Mouse (Mus musculus): Measurements from ENCODE around the gene Tmem177. TPM values are rescaled to one million over a fixed set of nuclear protein-coding genes. Genes with fewer than 3 reads are reported as not detected.

Gene Tmem177
- 4.4 TPM in 2 replicates for polyA plus RNA-seq (2015; fragmentation: Nextera tagmentation; extraction: Ambion mirVana)

DNA sequence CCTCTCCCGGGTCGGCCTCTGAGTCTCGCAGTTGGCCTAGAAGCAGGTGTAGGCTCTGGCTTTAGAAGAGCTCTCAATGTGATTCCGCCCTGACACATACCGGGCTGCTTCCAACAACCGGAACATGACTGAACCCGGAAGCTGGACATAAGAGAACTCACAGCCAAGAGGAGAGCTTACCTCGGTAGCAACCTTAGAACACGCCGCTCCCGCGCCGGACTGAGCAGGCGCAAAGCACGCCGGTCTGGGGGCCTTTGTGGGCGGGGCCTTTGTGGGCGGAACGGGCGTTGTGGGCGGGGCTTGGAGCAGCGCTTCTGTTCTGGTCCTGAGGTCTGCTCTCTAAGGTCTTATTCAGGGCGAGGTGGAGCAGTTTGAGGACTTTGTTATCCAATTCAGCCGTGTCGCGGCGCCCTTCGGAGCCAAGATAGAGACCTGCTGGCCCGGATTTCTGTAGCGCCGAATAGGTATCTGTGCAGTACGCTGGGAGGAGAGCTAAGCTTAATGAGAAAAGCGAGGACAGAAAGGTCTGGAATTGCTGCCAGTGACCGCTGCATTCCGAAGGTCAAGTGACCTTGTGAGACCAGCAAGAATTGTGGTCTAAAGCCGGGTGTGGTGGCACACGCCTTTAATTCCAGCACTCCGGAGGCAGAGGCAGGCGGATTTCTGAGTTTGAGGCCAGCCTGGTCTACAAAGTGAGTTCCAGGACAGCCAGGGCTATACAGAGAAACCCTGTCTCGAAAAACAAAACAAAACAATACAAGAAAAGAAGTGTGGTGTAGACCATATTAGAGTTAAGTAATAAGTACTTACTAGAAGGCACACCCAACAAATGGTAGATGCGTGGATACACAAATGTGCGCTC, at the start of gene Tmem177:
Gene Tmem177, minus strand, starts transcription at position 256 of the 862 bp plus-strand sequence.
- Histone ChIP-seq H3K9ac (peak within 1 kb of the TSS; percentile 80), H3K9me3 (replicated peaks) (no peaks in the 10 kb centered on the region), H3K4me2 (peak within 1 kb of the TSS; percentile 80), H3K4me3 (replicated peaks) (peak within 1 kb of the TSS; percentile 71), H3K27ac (peak within 1 kb of the TSS; percentile 78), H3K4me1 (replicated peaks) (peaks cover 35% of the 10 kb centered on the region), H3K27me3 (no peaks in the 10 kb centered on the region), H3K36me3 (peaks cover 14% of the 10 kb centered on the region; the same call in 1 of the 2 replicates)
- WGBS (ENCODE audit: insufficient replicate concordance) = 9% methylated on average over 42 of the region's 42 CpGs
- ATAC-seq (ENCODE audit: low read depth) = peak; percentile 97
- DNase-seq = peak; percentile 97

- no peaks in the 10 kb centered on the region for H3K27me3 ChIP-seq
- DNase-seq = no peak
- H3K9ac ChIP-seq = no peak overlapping the region
- no peaks in the 10 kb centered on the region for H3K36me3 ChIP-seq
- H3K4me2 ChIP-seq = no peak overlapping the region
- ATAC-seq (ENCODE audit: low read depth) = no peak
- no peak overlapping the region for H3K27ac ChIP-seq
- H3K9me3 ChIP-seq (replicated peaks) = no peaks in the 10 kb centered on the region
- H3K4me3 ChIP-seq (replicated peaks) = no peak overlapping the region
- 50% methylated on average over 7 of the region's 7 CpGs for WGBS (ENCODE audit: insufficient replicate concordance)
- H3K4me1 ChIP-seq (replicated peaks) = no peaks in the 10 kb centered on the region
These were observed 46.9 kb upstream of the Tmem177 start for GRCm38 (mm10) chr1:119959920-119960319.

DNA sequence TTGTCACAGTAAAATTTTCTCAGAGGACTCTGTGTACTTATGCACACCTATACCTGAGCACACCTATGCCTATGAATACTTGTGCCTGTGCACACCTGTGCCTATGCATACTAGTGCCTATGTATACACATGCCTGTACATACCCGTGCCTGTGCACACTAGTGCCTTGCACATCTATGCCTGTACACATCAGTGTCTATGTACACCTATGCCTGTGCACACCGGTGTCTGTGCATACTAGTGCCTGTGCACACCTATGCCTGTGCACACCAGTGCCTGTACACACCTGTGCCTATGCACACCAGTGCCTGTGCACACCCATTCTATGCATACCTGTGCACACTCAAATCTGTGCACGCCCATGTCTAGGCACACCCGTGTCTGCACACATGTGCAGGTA, 46.5 kb upstream of the Tmem177 start:
- Histone ChIP-seq H3K27ac (no peak overlapping the region), H3K4me2 (no peak overlapping the region), H3K4me3 (replicated peaks) (no peak overlapping the region), H3K9ac (no peak overlapping the region), H3K9me3 (replicated peaks) (no peaks in the 10 kb centered on the region), H3K36me3 (no peaks in the 10 kb centered on the region), H3K27me3 (no peaks in the 10 kb centered on the region), H3K4me1 (replicated peaks) (no peaks in the 10 kb centered on the region)
- DNase-seq = no peak
- WGBS (ENCODE audit: insufficient replicate concordance) = 67% methylated on average over 4 of the region's 4 CpGs
- no peak for ATAC-seq (ENCODE audit: low read depth)

- Histone ChIP-seq H3K27ac (no peak overlapping the region), H3K4me2 (no peak overlapping the region)
- no peak for ATAC-seq (ENCODE audit: low read depth)
These were observed 44.8 kb upstream of the Tmem177 start for GRCm38 (mm10) chr1:119957716-119958222.

DNA sequence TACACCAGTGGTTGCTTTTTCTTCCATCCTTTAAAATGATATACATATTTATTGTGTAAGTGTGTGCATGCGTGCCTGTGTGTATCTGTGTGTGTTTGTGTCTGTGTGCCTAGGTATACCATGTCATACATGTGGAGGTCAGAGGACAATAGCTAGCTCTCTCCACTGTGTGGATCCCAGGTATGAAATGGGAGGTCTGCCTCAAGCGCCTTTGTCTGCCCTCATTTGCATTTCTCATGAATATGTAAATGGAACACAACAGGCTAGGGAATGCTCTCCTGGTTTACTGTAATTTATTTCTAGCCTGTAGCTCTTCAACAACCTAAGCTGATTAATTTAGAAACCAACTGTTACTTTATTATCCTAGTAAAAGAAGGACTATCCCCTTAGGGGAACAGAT, 41.7 kb upstream of the Tmem177 start:
- H3K36me3 ChIP-seq = no peaks in the 10 kb centered on the region
- DNase-seq (no peak), ATAC-seq (ENCODE audit: low read depth) (no peak)
- no peak overlapping the region for H3K4me2 ChIP-seq
- no peak overlapping the region for H3K9ac ChIP-seq
- 62% methylated on average over 2 of the region's 2 CpGs for WGBS (ENCODE audit: insufficient replicate concordance)
- H3K4me1 ChIP-seq (replicated peaks) = no peaks in the 10 kb centered on the region
- no peaks in the 10 kb centered on the region for H3K9me3 ChIP-seq (replicated peaks)
- H3K27me3 ChIP-seq = no peaks in the 10 kb centered on the region
- H3K27ac ChIP-seq = no peak overlapping the region
- no peak overlapping the region for H3K4me3 ChIP-seq (replicated peaks)

More at GRCm38 (mm10) chr1:119957716-119958222, 44.8 kb upstream of the Tmem177 start:
- Histone ChIP-seq H3K27me3 (no peaks in the 10 kb centered on the region), H3K4me1 (replicated peaks) (no peaks in the 10 kb centered on the region), H3K4me3 (replicated peaks) (no peak overlapping the region), H3K36me3 (no peaks in the 10 kb centered on the region), H3K9me3 (replicated peaks) (no peaks in the 10 kb centered on the region), H3K9ac (no peak overlapping the region)
- no peak for DNase-seq
- WGBS (ENCODE audit: insufficient replicate concordance) = 44% methylated on average over 9 of the region's 9 CpGs

DNA sequence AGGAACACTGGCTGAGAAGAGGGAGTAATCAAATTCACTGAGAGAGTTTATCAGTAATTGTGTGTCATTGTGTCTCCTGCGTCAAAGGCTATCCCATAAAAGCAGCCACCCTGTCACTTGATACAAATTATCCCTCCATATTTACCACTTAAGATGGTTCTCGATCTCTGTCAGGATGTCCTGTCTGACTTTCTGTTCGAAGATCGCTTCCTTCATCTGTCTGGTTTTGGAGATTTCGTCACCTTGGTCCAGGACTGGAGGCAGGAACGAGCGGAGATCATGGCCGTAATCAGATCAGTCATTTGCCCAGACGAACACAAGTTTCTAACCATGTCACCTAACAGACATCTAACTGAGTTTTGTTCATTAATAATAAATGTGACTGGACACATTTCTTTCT, 40.4 kb upstream of the Tmem177 start:
- H3K9me3 ChIP-seq (replicated peaks) = no peaks in the 10 kb centered on the region
- DNase-seq (no peak), ATAC-seq (ENCODE audit: low read depth) (no peak)
- H3K4me1 ChIP-seq (replicated peaks) = no peaks in the 10 kb centered on the region
- 66% methylated on average over 9 of the region's 9 CpGs for WGBS (ENCODE audit: insufficient replicate concordance)
- H3K27ac ChIP-seq = no peak overlapping the region
- no peaks in the 10 kb centered on the region for H3K36me3 ChIP-seq
- H3K4me3 ChIP-seq (replicated peaks) = no peak overlapping the region
- H3K4me2 ChIP-seq = no peak overlapping the region
- H3K27me3 ChIP-seq = no peaks in the 10 kb centered on the region
- H3K9ac ChIP-seq = no peak overlapping the region

DNA sequence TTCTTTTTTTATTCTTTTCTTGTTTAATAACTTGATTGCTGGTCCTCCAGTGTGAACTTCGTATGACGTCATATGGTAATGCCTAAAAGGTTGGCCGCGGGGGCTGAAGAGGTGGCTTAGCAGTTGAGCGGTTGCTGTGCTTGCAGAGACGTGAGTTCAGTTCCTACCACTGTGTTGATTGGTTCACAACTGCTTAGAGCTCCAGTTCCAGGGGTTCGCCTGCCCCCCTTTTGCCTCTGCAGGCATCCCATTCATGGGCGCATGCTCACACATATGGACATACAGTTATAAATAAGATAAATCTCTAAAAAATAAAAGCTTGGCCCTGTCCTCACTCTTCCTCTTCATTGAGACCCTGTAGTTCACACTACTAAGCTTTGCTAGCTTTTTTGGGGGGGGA, 37.1 kb upstream of the Tmem177 start:
- H3K27ac ChIP-seq = no peak overlapping the region
- no peak overlapping the region for H3K9ac ChIP-seq
- H3K4me2 ChIP-seq = no peak overlapping the region
- ATAC-seq (ENCODE audit: low read depth) (no peak), DNase-seq (no peak)
- H3K27me3 ChIP-seq = no peaks in the 10 kb centered on the region
- WGBS (ENCODE audit: insufficient replicate concordance) = 75% methylated on average over 8 of the region's 8 CpGs
- H3K9me3 ChIP-seq (replicated peaks) = no peaks in the 10 kb centered on the region
- no peaks in the 10 kb centered on the region for H3K4me1 ChIP-seq (replicated peaks)
- no peaks in the 10 kb centered on the region for H3K36me3 ChIP-seq
- H3K4me3 ChIP-seq (replicated peaks) = no peak overlapping the region

DNA sequence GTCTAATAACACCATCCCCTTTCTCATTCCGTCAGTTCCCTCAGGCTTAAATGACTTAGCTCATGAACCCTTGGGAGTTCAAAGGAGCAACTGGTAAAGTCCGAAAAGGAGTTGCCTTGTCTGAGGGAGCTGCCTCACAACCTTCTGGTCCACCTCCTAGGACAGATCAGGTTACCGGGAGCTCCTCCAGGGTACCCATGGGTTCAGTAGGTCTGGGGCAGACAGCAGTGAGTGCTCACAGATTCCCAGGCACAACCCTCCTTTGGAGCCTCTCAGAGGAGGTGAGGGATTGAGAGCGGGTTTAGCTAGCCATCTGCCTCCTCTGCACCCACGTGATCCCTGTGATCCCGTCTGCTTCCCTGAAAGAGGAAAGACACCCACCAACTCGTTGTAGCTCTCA, 23.9 kb upstream of the Tmem177 start:
- DNase-seq (no peak), ATAC-seq (ENCODE audit: low read depth) (no peak)
- Histone ChIP-seq H3K9me3 (replicated peaks) (no peaks in the 10 kb centered on the region), H3K9ac (no peak overlapping the region), H3K4me1 (replicated peaks) (no peaks in the 10 kb centered on the region), H3K36me3 (no peaks in the 10 kb centered on the region), H3K27me3 (no peaks in the 10 kb centered on the region), H3K4me3 (replicated peaks) (no peak overlapping the region), H3K27ac (no peak overlapping the region), H3K4me2 (no peak overlapping the region)
- WGBS (ENCODE audit: insufficient replicate concordance) = 32% methylated on average over 7 of the region's 7 CpGs

DNA sequence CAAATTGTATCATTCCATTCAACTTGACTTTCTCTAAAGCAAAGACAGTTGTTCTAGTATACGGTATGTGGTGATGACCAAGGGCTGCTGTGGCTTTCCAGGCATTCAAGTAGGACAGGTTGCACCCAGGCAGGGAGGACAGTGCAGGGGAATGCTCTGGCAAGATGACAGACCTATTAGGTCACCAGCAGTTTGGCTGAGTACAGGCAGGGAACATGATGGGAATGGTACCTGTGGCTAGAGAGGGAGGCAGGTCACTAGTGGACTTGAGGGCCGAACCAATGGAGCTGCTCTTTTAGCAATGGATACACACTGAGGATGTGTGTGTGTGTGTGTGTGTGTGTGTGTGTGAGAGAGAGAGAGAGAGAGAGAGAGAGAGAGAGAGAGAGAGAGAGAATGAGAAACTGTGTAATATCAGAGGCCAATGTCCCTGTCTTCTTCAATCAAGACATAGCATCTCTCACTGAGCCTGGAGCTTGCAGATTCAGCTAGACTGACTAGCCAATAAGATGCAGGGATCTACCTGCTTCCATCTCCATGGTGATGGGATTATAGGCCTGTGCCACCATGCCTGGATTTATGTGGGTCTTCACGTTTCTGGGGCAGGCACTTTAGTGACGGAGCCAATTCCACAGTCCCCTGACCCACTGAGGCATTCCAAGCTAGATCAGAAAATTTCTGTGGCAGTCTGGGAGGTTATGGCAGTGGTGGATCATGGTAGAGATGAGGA, 18.6 kb upstream of the Tmem177 start:
- H3K4me3 ChIP-seq (replicated peaks) = no peak overlapping the region
- no peak overlapping the region for H3K4me2 ChIP-seq
- ATAC-seq (ENCODE audit: low read depth) = no peak
- no peaks in the 10 kb centered on the region for H3K36me3 ChIP-seq
- 59% methylated on average over 4 of the region's 4 CpGs for WGBS (ENCODE audit: insufficient replicate concordance)
- H3K27ac ChIP-seq = no peak overlapping the region
- DNase-seq = no peak
- no peaks in the 10 kb centered on the region for H3K27me3 ChIP-seq
- H3K4me1 ChIP-seq (replicated peaks) = no peaks in the 10 kb centered on the region
- H3K9me3 ChIP-seq (replicated peaks) = no peaks in the 10 kb centered on the region
- no peak overlapping the region for H3K9ac ChIP-seq

- Histone ChIP-seq H3K9ac (no peak overlapping the region), H3K4me1 (replicated peaks) (no peaks in the 10 kb centered on the region), H3K36me3 (no peaks in the 10 kb centered on the region), H3K27me3 (no peaks in the 10 kb centered on the region), H3K9me3 (replicated peaks) (no peaks in the 10 kb centered on the region), H3K27ac (no peak overlapping the region), H3K4me2 (no peak overlapping the region), H3K4me3 (replicated peaks) (no peak overlapping the region)
- ATAC-seq (ENCODE audit: low read depth) = no peak
- DNase-seq = no peak
- 31% methylated on average over 1 of the region's 1 CpGs for WGBS (ENCODE audit: insufficient replicate concordance)
These were observed 16.7 kb upstream of the Tmem177 start for GRCm38 (mm10) chr1:119929715-119930114.

DNA sequence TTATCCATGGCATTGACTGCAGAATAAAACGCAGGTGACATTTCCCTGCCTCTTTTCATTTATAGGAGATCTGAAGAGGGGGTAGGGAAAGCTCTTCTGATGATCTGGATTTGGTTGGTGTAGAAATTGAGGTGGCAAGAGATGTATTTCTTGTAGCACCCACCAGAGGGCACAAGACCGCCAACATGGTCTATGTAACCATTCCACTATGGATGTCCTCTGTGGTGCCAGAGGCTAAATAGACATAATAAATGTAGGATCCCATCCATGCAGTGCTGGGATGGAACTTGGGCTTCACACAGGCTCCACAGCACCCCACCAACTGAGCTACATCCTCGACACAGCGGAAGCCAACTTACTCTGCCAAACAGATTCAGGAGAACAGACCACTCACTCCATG, 6.3 kb upstream of the Tmem177 start:
- no peak overlapping the region for H3K27ac ChIP-seq
- DNase-seq (no peak), ATAC-seq (ENCODE audit: low read depth) (no peak)
- no peak overlapping the region for H3K9ac ChIP-seq
- H3K27me3 ChIP-seq = no peaks in the 10 kb centered on the region
- H3K4me1 ChIP-seq (replicated peaks) = peaks cover 14% of the 10 kb centered on the region
- no peak overlapping the region for H3K4me2 ChIP-seq
- H3K9me3 ChIP-seq (replicated peaks) = no peaks in the 10 kb centered on the region
- H3K4me3 ChIP-seq (replicated peaks) = no peak overlapping the region
- no peaks in the 10 kb centered on the region for H3K36me3 ChIP-seq
- WGBS (ENCODE audit: insufficient replicate concordance) = 43% methylated on average over 4 of the region's 4 CpGs

Data from liver, embryonic 13.5 days (tissue).